Mouse (Mus musculus) cortical plate, adult 2 months (tissue): ENCODE results near the gene Cdcp2.

Source experiments
- CTCF ChIP-seq: fragments of 200-500 bp; IDR thresholded peaks from 2 replicates; pipeline ENCODE4 v1.5.1; 2011; ENCODE audit warnings: mild to moderate bottlenecking, control low read depth, low read length; ENCODE audit not compliant: insufficient read depth; ENCODE audit errors: extremely low read depth
- POLR2A ChIP-seq: fragments of 200-500 bp; IDR thresholded peaks from 2 replicates; pipeline ENCODE4 v1.6.1; 2011; ENCODE audit warnings: mild to moderate bottlenecking, low read length, control low read depth; ENCODE audit not compliant: insufficient read depth; ENCODE audit errors: extremely low read depth

DNA sequence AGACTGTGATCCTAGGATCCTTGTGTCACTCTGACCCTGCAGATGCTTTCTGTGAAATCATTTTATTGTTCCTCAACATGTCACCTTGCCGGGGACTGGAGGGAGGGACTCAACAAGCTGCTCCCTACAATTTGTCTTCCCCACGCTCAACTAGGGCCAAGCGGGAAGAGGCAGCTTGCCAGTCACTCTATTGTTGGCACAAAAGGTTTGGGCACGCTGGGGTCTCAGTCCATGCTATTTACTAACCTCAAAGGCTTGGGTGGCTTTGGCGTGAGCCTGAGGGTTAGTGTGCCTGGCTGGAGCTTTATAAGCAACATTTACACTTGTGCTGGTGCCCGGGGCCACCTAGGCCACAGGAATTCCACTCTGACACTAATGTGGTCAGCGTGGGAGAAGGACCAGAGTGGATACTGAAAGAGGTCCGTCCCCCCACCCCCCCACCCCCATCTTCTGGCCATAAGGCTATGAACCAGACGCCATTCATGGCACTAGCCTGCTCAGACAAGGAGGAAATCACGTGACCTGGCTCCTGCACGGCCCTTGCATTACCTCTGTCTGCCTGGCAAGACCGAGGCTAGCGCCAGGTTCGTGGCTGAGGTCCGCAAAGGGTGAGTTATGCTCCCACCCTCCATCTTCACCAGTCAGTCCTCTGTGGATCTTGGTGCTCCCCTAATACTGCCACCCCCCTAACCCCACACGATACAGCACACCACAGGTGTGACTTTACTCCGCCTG, 2.3 kb downstream of the Cdcp2 start:
- TF ChIP-seq CTCF (no peak), POLR2A (no peak)
